Comparison of ENCODE assay signal across 8 mouse cellular contexts in genomic region chr8:120535452-120536305, GRCm38 (mm10). TPM values are rescaled to one million over a fixed set of nuclear protein-coding genes. Genes with fewer than 3 reads are reported as not detected.
A peak's percentile ranks its signal among the peaks of the same experiment; 100 is the strongest.
DNase-seq lines count a peak whose midpoint lies in the region; ATAC-seq and TF ChIP-seq lines count a peak whose summit lies in the region.

No protein-coding gene starts in this region.

- H3K4me3 ChIP-seq in intestine, embryonic 15.5 days (replicated peaks): peak overlapping the region; percentile 64
- peak overlapping the region; percentile 70 for H3K4me3 ChIP-seq in liver, adult 2 months (ENCODE audit: insufficient read depth, low read depth, low read length)

- no peak for ATAC-seq in intestine, embryonic 15.5 days

- TF ChIP-seq POLR2A in liver, adult 2 months (IDR thresholded peaks at IDR 0.05; ENCODE audit: extremely low read depth, insufficient read depth, low read length): no peak

- no peak for TF ChIP-seq CTCF in liver, adult 2 months (IDR thresholded peaks at IDR 0.05; ENCODE audit: low read depth, low read length)

- peak overlapping the region; percentile 58 for H3K9ac ChIP-seq in intestine, embryonic 15.5 days
- peak overlapping the region; percentile 83 for H3K9ac ChIP-seq in liver, adult 2 months (ENCODE audit: low read depth, low read length)

- 0 out of 2 replicates have a peak, but pooled peaks cover 2% of the 10 kb centered on the region for H3K27me3 ChIP-seq in intestine, embryonic 15.5 days (replicated peaks)
- H3K27me3 ChIP-seq in liver, adult 2 months (ENCODE audit: control insufficient read depth, insufficient read depth, low read length): no peaks in the 10 kb centered on the region

- peaks cover 90% of the 10 kb centered on the region for H3K4me1 ChIP-seq in intestine, embryonic 15.5 days (replicated peaks)
- peaks cover 18% of the 10 kb centered on the region for H3K4me1 ChIP-seq in liver, adult 2 months (ENCODE audit: control insufficient read depth, insufficient read depth, low read length)

- DNase-seq in kidney, adult 18-20 months: peak; percentile 61
- DNase-seq in kidney, adult 8-10 months: no peak
- DNase-seq in c-Kit-positive CD71-negative TER-119-negative erythroid progenitor cells, embryonic 14.5 days (ENCODE audit: low read depth): peak; percentile 41
- peak; percentile 72 to 81 for DNase-seq in frontal cortex, postnatal 36 days (ENCODE audit: low spot score in 2 of 2)
- no peak for DNase-seq in liver, adult 2 months (ENCODE audit: extremely low read depth, low read depth, low spot score)
- DNase-seq in naive thymus-derived CD4-positive, alpha-beta T cell, adult 2 months (ENCODE audit: low read depth): peak; percentile 54
- peak; percentile 66 for DNase-seq in testis, postnatal 10 days (ENCODE audit: low spot score)

- peak overlapping the region; percentile 91 for H3K27ac ChIP-seq in intestine, embryonic 15.5 days
- H3K27ac ChIP-seq in liver, adult 2 months (replicated peaks; ENCODE audit: insufficient read depth, low read depth, low read length): peak overlapping the region; percentile 15; the same call in 1 of the 2 replicates

- under 1% methylated on average over 77 of the region's 79 CpGs for WGBS in intestine, embryonic 15.5 days
- 2% methylated on average over 79 of the region's 79 CpGs for WGBS in liver, adult 2 months

- H3K79me2 ChIP-seq in liver, adult 2 months (ENCODE audit: control insufficient read depth, insufficient read depth, low read length): peaks cover 14% of the 10 kb centered on the region; the same call in 1 of the 2 replicates

- no peaks in the 10 kb centered on the region for H3K9me3 ChIP-seq in intestine, embryonic 15.5 days

- H3K4me2 ChIP-seq in intestine, embryonic 15.5 days (replicated peaks): peak overlapping the region; percentile 99

- no peaks in the 10 kb centered on the region for H3K36me3 ChIP-seq in intestine, embryonic 15.5 days
- no peaks in the 10 kb centered on the region for H3K36me3 ChIP-seq in liver, adult 2 months (ENCODE audit: control insufficient read depth, insufficient read depth, low read length)

RNA-seq across cellular contexts. Expression of gene Gins2, which starts 53.4 kb away (rescaled TPM):
- polyA plus RNA-seq in intestine, embryonic 15.5 days (2015; fragmentation: Nextera tagmentation; extraction: Ambion mirVana): 88.4 and 88.8 TPM in 2 replicates
- total RNA-seq in liver, adult 2 months (2014; rRNA removed): 0.37 and 2.3 TPM in 2 replicates
- 1.9 TPM in 2 replicates for polyA plus RNA-seq in liver, adult 2 months (2012; rRNA removed)

Comparison
In these comparisons a context has a peak if more than half of its experiments do, and no peak if none do; other contexts are left out.
1. DNase-seq: peak in kidney, adult 18-20 months (single experiment), c-Kit-positive CD71-negative TER-119-negative erythroid progenitor cells, embryonic 14.5 days (single experiment), frontal cortex, postnatal 36 days (2 of 2), naive thymus-derived CD4-positive, alpha-beta T cell, adult 2 months (single experiment) and testis, postnatal 10 days (single experiment); none in kidney, adult 8-10 months (0 of 2) and liver, adult 2 months (single experiment).
2. RNA of gene Gins2, which starts 53.4 kb away (polyA plus RNA-seq): 88.4 to 88.8 TPM in intestine, embryonic 15.5 days; 1.9 TPM in liver, adult 2 months; every median in the first group is over 10 times any median in the second.